In the genomic region with DNA sequence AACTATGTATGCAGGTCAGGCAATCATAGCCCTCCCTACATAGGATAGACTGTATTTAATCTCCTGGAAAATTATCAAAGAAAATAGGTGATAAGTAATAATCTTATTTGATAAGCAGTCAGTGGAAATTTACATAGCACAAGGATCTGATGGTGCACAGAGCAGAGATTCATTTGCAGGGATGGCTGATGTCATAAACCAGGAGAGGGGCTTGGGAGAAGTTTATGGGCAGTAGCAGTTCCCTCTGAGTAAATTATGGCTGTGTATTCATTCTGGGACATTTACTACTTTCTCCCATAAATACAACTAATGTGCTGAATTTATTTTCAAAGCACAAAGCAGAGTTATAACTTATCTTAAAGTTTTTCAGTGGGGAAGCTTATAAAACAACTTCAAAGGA, we compare ENCODE assay signal across 19 mouse cellular contexts.
"Had no signal": no experiment of that assay in that cellular context is flagged by ENCODE, and none has a peak within 500 bp of the region (broad histone marks: within the 10 kb centered on the region; RNA-seq: fewer than 3 reads in every experiment).

No protein-coding gene starts in this region.

- H3K27me3 ChIP-seq: intestine, embryonic 15.5 days; limb, embryonic 12.5 days; liver, embryonic 12.5 days; liver, embryonic 15.5 days; lung, embryonic 15.5 days; megakaryocyte, embryonic 14.5 days; midbrain, embryonic 13.5 days had no signal

- DNase-seq: kidney, adult 18-20 months; kidney, postnatal 4 days; liver; lung, adult 18-20 months; lung, postnatal 10 days; lung, postnatal 36 days; thymus, adult 18-20 months; thymus, postnatal 36 days had no signal

- H3K9ac ChIP-seq: intestine, embryonic 15.5 days; limb, embryonic 12.5 days; liver, embryonic 12.5 days; liver, embryonic 15.5 days; lung, embryonic 15.5 days; midbrain, embryonic 13.5 days had no signal

- ATAC-seq: hindbrain, embryonic 16.5 days; intestine, embryonic 15.5 days; liver, embryonic 12.5 days; midbrain, embryonic 13.5 days; midbrain, embryonic 16.5 days had no signal

- H3K27ac ChIP-seq: intestine, embryonic 15.5 days; liver, embryonic 12.5 days; liver, embryonic 15.5 days; lung, embryonic 15.5 days; midbrain, embryonic 10.5 days; midbrain, embryonic 13.5 days had no signal

- H3K4me1 ChIP-seq: liver, embryonic 12.5 days; liver, embryonic 15.5 days; lung, embryonic 15.5 days; midbrain, embryonic 10.5 days; midbrain, embryonic 13.5 days had no signal

- H3K36me3 ChIP-seq: intestine, embryonic 15.5 days; limb, embryonic 12.5 days; liver, embryonic 12.5 days; liver, embryonic 15.5 days; lung, embryonic 15.5 days; midbrain, embryonic 10.5 days; midbrain, embryonic 13.5 days had no signal

- H3K9me3 ChIP-seq: intestine, embryonic 15.5 days; limb, embryonic 12.5 days; liver, embryonic 12.5 days; liver, embryonic 15.5 days; lung, embryonic 15.5 days; megakaryocyte, embryonic 14.5 days; midbrain, embryonic 10.5 days; midbrain, embryonic 13.5 days had no signal

- H3K4me3 ChIP-seq: intestine, embryonic 15.5 days; limb, embryonic 12.5 days; liver, embryonic 12.5 days; liver, embryonic 15.5 days; lung, embryonic 15.5 days; megakaryocyte, embryonic 14.5 days; midbrain, embryonic 10.5 days; midbrain, embryonic 13.5 days; myocyte had no signal

- H3K4me2 ChIP-seq: intestine, embryonic 15.5 days; limb, embryonic 12.5 days; liver, embryonic 12.5 days; liver, embryonic 15.5 days; lung, embryonic 15.5 days; midbrain, embryonic 13.5 days had no signal
